Mouse (Mus musculus) cerebellum, adult 2 months (tissue): ENCODE data around the gene Igtp.

Source experiments
- CTCF ChIP-seq: fragments of 200-500 bp; IDR thresholded peaks from 2 replicates; pipeline ENCODE4 v1.5.1; 2011; ENCODE audit warnings: low read depth, mild to moderate bottlenecking, control low read depth, low read length, moderate library complexity, borderline replicate concordance; ENCODE audit not compliant: insufficient read depth
- POLR2A ChIP-seq: fragments of 200-500 bp; IDR thresholded peaks from 2 replicates; pipeline ENCODE4 v1.6.1; 2011; ENCODE audit warnings: low read length, control low read depth, borderline replicate concordance; ENCODE audit not compliant: insufficient read depth

DNA sequence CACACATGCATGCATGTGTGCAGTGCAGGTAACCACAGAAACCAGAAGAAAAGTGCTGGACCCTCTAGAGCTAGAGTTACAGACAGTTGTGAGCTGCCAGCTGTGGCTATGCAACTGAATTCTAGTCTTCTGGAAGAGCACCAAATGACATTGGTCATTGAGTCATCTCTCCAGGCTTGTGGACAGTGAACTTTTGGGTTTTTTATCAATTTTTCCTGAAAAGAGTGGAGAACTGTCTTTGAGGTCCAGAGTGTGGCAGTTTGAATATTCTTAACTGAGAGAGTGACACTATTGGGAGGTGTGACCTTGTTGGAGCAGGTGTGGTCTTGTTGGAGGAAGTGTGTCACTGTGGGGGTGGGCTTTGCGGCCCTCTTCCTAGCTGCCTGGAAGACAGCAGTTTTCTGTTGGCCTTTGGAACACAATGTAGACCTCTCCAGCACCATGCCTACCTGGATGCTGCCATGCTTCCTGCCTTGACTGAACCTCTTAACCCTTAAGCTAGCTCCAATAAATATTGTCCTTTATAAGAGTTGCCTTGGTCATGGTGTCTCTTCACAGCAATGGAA lies 11.0 kb downstream of the Igtp start:
- TF ChIP-seq POLR2A, result no peak
- TF ChIP-seq CTCF, result no peak
